Mouse (Mus musculus): ENCODE measurements at regions not wholly inside any gene's neighbourhood (a gene's known extent, or its start where the extent isn't known, plus 50 kb on each side); places are given as distances from the start of the nearest gene placed in this dataset.

- no peak for DNase-seq (ENCODE audit: low read depth, low spot score)
Measured at GRCm38 (mm10) chr14:29869930-29870329, 98.2 kb upstream of the Selenok start.

- no peak for DNase-seq (ENCODE audit: low read depth, low spot score)
Measured at GRCm38 (mm10) chr14:29876668-29877067, 91.4 kb upstream of the Selenok start.

DNA sequence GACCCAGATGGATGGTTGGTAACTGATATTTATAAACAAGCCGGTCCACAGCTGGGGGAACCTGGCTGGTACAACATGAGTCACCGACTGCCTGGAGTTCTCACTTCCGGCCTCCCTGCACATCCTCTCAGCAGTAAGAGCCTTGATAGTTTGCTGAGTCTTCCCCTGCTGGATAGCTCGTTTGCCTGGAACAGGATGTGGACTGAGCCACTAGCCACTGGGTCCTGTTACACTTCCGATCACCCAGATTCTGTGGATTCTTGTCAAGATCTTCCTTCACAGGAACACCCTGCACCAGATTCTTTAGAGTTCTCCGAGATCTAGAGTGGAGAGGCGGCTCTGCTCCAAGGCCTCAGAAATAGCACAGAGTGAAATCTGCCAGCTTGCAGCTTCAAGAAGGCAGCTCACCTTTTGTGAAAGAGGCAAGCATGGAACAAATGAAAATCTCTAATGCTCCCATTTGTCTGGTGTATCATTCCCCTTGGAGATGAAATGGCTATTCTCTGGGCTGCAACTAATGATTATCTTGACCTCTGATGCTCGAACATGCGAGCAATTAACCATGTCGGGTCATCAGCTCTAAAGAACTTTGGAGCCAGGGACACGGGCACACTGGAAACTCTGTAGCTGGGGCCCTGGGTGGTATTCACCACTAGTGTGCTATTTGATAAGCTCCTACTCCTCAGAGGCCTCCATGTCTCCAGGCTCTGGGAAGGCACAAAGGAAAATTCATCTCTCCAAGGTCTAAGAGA, 90.3 kb upstream of the Selenok start:
- no peak for DNase-seq (ENCODE audit: low read depth, low spot score)

DNA sequence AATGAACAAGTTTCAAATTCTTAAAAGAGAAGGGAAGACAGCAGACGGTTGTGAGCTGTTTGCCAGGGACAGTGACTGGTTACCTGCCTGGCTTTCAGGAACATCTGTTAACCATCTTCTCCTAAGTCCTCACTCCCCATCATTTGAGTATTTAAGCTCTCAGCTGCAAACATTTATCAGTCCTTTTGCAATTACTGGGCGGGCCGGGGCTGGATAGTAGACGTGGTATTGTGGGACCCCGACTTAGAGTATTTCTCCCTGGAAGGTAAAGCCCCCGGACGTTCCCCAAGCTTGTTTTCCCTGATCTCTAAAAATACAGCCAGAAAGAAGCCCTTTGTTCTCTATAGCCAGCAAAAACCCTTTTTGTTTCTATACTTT, 89.7 kb upstream of the Selenok start:
- DNase-seq (ENCODE audit: low read depth, low spot score), result no peak

GRCm38 (mm10) chr14:29879283-29879682, 88.8 kb upstream of the Selenok start:
- no peak for DNase-seq (ENCODE audit: low read depth, low spot score)

GRCm38 (mm10) chr14:29882666-29883344, 85.3 kb upstream of the Selenok start:
- DNase-seq (ENCODE audit: low read depth, low spot score), result no peak

- peak; percentile 3 for DNase-seq (ENCODE audit: low read depth, low spot score)
Measured at GRCm38 (mm10) chr14:29895332-29895988, 72.6 kb upstream of the Selenok start.

DNA sequence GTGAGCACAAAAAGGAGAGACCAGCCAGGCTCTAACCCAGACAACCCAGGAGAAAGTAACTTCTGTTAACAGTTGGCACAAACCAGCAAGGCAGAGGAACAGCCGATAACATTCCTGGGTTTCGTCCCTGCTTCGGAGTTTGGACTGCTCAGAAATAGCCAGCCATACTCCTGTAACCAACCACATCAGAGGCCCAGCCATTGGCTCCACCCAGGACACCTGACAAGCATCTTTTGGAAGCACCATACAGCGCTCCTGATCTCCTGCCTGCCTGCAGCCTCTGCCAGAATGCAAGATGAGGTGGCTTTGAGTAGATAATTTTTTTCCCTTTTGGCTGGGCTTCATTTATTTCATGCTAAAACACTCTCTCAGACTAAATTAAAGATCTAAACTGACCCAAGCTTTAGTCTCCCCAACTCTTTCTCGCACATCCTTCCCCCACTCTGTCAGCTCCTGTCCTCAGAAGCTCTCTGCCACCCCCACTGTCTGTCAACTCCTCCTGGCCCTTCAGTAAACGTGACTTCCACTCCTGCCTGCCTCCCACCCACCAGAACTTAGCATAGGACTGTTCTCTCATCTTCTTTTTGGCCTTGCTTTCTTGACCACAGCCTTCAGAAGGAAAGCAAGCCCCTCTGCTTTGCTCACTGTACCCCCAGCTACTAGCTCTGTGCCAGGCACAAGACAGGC, 72.0 kb upstream of the Selenok start:
- no peak for DNase-seq (ENCODE audit: low read depth, low spot score)

DNA sequence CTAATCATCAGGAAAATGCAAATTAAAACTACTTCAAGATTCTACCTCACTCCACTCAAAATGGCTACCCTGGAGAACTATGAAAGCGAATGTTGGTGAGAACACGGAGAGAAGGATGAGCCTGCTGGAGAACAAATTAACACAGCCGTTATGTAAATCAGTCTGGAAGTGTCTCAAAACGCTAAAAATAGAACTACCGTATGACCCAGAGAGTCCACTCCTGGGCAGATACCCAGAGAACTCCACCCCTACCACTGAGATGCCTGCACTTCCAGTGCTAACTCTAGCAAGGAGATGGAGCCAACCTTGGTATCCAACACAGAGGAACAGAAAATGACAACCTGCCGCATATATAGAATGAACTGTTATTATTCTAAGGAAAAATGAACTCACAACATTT, 67.2 kb upstream of the Selenok start:
- DNase-seq (ENCODE audit: low read depth, low spot score), result no peak

- no peak for DNase-seq (ENCODE audit: low read depth, low spot score)
Measured at GRCm38 (mm10) chr14:29903574-29903973, 64.5 kb upstream of the Selenok start.

GRCm38 (mm10) chr14:29904856-29905255, 63.3 kb upstream of the Selenok start:
- no peak for DNase-seq (ENCODE audit: low read depth, low spot score)

DNA sequence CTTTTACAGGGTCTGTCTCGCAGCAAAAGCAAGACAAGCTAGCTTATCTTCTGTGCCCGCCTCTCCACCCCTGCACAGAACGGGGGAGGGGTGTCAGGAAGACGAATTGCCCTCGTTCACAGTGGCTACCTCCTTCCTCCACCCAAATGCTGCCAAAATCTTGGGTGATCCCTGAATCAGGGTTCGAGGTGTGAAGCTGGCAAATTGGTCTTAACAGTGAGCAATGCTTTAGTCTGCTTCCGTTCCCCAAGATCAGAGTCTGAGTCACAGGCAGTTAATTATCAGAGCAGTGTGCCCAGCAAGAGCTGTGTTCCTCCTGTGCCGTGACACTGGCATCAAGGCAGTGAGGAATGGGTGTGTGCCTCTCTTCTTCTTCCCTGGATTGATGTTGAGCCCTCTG, 58.4 kb upstream of the Selenok start:
- DNase-seq (ENCODE audit: low read depth, low spot score), result no peak

Measured in retina, postnatal 7 days (tissue).